Mouse (Mus musculus) bone marrow macrophage, adult 2 months (primary cell): ENCODE data around the gene Cyp2d40. TPM values are rescaled to one million over a fixed set of nuclear protein-coding genes. Genes with fewer than 3 reads are reported as not detected.

Experiments
- H3K27ac ChIP-seq: 2 replicates; pipeline ENCODE4 v1.5.1; 2012; ENCODE audit warnings: low read depth, low read length; ENCODE audit not compliant: insufficient read depth
- H3K4me1 ChIP-seq: 2 replicates; pipeline ENCODE4 v1.6.1; 2012; ENCODE audit warnings: low read length; ENCODE audit not compliant: control insufficient read depth, insufficient read depth
- H3K4me3 ChIP-seq: 2 replicates; pipeline ENCODE4 v1.5.1; 2012; ENCODE audit warnings: mild to moderate bottlenecking, low read length, moderate library complexity; ENCODE audit not compliant: insufficient read depth
- CTCF ChIP-seq: IDR thresholded peaks from 2 replicates; pipeline ENCODE4 v1.5.1; 2012; ENCODE audit warnings: low read depth, mild to moderate bottlenecking, low read length, moderate library complexity
- POLR2A ChIP-seq: IDR thresholded peaks from 2 replicates; pipeline ENCODE4 v1.6.1; 2012; ENCODE audit warnings: mild to moderate bottlenecking, low read depth, low read length, borderline replicate concordance
- polyA plus RNA-seq: library from polyadenylated mRNA; stranded (reverse); fragments of >200 nt; gene quantifications from 2 replicates; pipeline ENCODE4 v1.2.4, GENCODE M21; 2012; ENCODE audit not compliant: missing spikeins, insufficient read depth, insufficient read length

Gene Cyp2d40
- polyA plus RNA-seq, result not detected in 2 replicates

DNA sequence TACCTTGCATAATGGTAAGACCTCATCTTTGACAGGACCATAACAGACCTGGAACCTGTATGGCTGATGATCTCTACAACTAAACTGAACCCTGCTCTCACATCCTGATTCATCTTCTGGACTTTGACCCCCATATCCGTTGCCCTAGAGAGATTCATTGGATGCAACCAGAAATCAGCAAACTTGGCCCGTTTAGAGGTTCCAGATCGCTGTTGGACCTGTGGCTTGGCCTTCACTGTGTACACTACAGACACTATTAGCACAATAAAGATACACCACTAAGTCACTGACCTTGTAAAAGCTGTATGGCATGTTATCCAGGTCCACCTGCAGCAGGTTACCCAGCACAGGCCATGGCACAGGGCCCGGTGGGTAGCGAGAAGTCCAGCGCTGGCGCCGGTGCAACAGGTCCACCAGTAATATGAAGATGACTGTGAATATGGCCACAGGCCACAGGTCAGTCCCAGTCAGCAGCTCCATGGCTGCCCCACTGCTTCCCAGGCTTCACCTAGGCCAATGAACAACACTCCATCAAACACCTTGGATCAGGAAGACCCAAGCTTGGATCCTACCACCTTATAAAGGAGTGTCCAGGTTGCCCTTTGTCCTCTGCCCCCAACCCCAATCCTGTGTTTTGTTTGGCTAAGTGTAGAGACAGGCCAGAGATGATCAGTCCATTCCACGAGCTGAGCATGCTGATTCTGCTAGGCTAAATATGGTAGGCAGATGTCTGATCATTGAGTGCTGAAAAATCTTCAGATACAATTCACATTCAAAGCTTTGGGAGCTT is at the start of gene Cyp2d40:
Gene Cyp2d40, minus strand, starts transcription at position 553 of the 790 bp plus-strand sequence.
- Histone ChIP-seq H3K4me3 (no peak within 1 kb of the TSS), H3K4me1 (no peaks in the 10 kb centered on the region), H3K27ac (no peak within 1 kb of the TSS)
- TF ChIP-seq POLR2A (no peak), CTCF (no peak)

- Histone ChIP-seq H3K27ac (no peak overlapping the region), H3K4me3 (no peak overlapping the region), H3K4me1 (peaks cover 9% of the 10 kb centered on the region)
- TF ChIP-seq POLR2A (no peak), CTCF (no peak)
Observed at GRCm38 (mm10) chr15:82810556-82810955, 46.6 kb upstream of the Cyp2d40 start.

GRCm38 (mm10) chr15:82809511-82809910 is 45.5 kb upstream of the Cyp2d40 start:
- Histone ChIP-seq H3K27ac (no peak overlapping the region), H3K4me1 (peaks cover 9% of the 10 kb centered on the region), H3K4me3 (no peak overlapping the region)
- no peak for TF ChIP-seq CTCF
- TF ChIP-seq POLR2A, result no peak

GRCm38 (mm10) chr15:82806969-82807763 is 43.2 kb upstream of the Cyp2d40 start:
- Histone ChIP-seq H3K4me1 (peaks cover 9% of the 10 kb centered on the region), H3K27ac (no peak overlapping the region), H3K4me3 (no peak overlapping the region)
- TF ChIP-seq POLR2A (no peak), CTCF (no peak)

DNA sequence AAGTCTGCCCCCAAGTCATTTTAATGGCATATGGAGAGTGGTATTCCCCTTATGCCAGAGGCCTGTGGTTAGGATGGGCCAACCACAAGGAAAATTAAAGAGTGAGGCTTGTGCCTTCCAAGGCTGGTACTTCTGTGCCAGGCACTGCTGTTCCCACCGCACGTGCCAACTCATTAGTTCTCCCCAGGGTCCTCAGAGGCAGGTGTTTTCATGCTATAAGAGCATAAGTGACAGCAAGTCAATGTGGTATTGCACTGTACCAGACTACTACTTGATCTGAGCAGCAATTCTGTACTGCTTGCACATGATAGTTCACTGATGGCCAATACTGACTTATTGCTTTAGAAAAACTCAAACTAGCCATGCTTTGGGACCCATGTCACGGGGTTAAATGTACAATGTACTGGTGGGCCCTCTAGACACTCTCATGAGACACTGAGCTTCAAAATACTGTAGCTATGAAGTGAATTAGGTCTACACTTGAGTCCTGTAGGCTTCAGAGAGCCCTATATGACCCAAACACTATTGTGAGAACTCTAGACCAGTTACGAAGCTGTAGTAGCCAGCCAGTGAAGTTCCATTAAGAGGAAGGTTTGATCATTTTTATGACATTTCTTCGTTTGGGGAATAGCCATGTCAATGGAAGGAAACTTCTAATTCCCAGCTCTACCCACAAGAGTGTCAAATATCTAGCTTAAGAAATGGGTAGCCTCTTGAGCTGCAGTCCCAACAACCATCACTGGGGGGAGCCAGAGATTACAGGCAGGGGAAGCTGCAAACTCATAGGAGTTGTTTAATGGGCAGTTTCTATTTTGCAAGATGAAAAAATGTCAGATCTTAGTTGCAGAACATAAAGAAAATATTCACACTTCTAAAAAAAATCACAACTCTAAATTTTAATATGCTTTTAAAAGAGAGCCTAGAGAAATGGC is 41.0 kb upstream of the Cyp2d40 start:
- Histone ChIP-seq H3K27ac (no peak overlapping the region), H3K4me3 (no peak overlapping the region), H3K4me1 (peaks cover 9% of the 10 kb centered on the region)
- no peak for TF ChIP-seq POLR2A
- peak; percentile 59 for TF ChIP-seq CTCF

- TF ChIP-seq POLR2A, result no peak
- no peak overlapping the region for H3K27ac ChIP-seq
Observed at GRCm38 (mm10) chr15:82795936-82796440, 32.0 kb upstream of the Cyp2d40 start.

DNA sequence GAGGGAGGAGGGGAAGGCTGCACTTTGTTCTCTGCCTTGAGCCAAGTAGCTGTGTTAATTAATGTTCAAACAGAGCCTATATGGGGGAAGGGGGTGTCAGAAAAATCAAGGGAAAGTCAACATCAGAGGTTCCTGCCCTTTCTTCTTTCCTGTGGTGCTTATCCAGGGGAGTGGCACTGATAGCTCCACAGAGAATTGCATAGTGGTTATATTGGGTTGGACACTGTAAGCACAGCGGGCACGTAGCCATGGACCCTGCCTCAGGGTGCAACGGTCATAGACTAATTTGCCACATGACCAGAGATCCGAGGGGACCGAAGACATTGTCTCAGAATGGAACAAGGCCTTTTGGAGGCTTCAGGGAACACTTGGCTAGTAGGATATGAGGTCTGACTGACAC is 30.3 kb upstream of the Cyp2d40 start, which contains the start of gene Cyp2d26:
Gene Cyp2d26, minus strand, starts transcription at position 18 of the 400 bp plus-strand sequence.
- no peak within 1 kb of the TSS for H3K27ac ChIP-seq
- no peaks in the 10 kb centered on the region for H3K4me1 ChIP-seq
- H3K4me3 ChIP-seq, result no peak within 1 kb of the TSS
- TF ChIP-seq POLR2A (no peak), CTCF (no peak)

More at GRCm38 (mm10) chr15:82795936-82796440, 32.0 kb upstream of the Cyp2d40 start:
- Histone ChIP-seq H3K4me1 (no peaks in the 10 kb centered on the region), H3K4me3 (no peak overlapping the region)

- Histone ChIP-seq H3K27ac (no peak overlapping the region), H3K4me1 (no peaks in the 10 kb centered on the region), H3K4me3 (no peak overlapping the region)
- TF ChIP-seq CTCF (no peak), POLR2A (no peak)
Observed at GRCm38 (mm10) chr15:82793868-82794267, 29.9 kb upstream of the Cyp2d40 start.

- TF ChIP-seq CTCF (no peak), POLR2A (no peak)
- no peak overlapping the region for H3K4me3 ChIP-seq
- no peak overlapping the region for H3K27ac ChIP-seq
- no peaks in the 10 kb centered on the region for H3K4me1 ChIP-seq
Observed at GRCm38 (mm10) chr15:82793454-82793853, 29.5 kb upstream of the Cyp2d40 start.
